Mouse (Mus musculus) midbrain, embryonic 14.5 days (tissue): ENCODE results near the gene Khdrbs2. TPM values are rescaled to one million over a fixed set of nuclear protein-coding genes. Genes with fewer than 3 reads are reported as not detected.

Experiments used
- ATAC-seq: fragments of 200-750 bp; cut with Nextera tagmentation; 2 replicates; pipeline ENCODE4 v1.8.0; 2017; ENCODE audit warnings: moderate number of reproducible peaks, moderate library complexity; ENCODE audit not compliant: low FRiP score, low TSS enrichment
- DNase-seq: peaks from one replicate; pipeline ENCODE4 v3.0.0-alpha.2; 2015
- H3K27ac ChIP-seq: fragments of 300-500 bp; sonication (generic); replicated peaks from 2 replicates; pipeline ENCODE4 v1.5.1; 2014; ENCODE audit warnings: mild to moderate bottlenecking, low read depth, low read length, moderate library complexity
- H3K27me3 ChIP-seq: fragments of 300-500 bp; sonication (generic); 2 replicates; pipeline ENCODE4 v1.6.1; 2014; ENCODE audit warnings: low read length, control low read depth, mixed read lengths; ENCODE audit not compliant: control insufficient read depth, insufficient read depth
- H3K36me3 ChIP-seq: fragments of 300-500 bp; sonication (generic); 2 replicates; pipeline ENCODE4 v1.6.1; 2014; ENCODE audit warnings: low read length, control low read depth; ENCODE audit not compliant: control insufficient read depth, insufficient read depth
- H3K4me1 ChIP-seq: fragments of 300-500 bp; sonication (generic); 2 replicates; pipeline ENCODE4 v1.6.1; 2014; ENCODE audit warnings: mild to moderate bottlenecking, antibody characterized with exemption, low read length, control low read depth; ENCODE audit not compliant: control insufficient read depth, insufficient read depth
- H3K4me2 ChIP-seq: fragments of 300-500 bp; sonication (generic); 2 replicates; pipeline ENCODE4 v1.6.1; 2014; ENCODE audit warnings: mild to moderate bottlenecking, low read length, moderate library complexity
- H3K4me3 ChIP-seq: fragments of 300-500 bp; sonication (generic); replicated peaks from 2 replicates; pipeline ENCODE4 v1.5.1; 2014; ENCODE audit warnings: low read depth, low read length
- H3K9ac ChIP-seq: fragments of 300-500 bp; sonication (generic); replicated peaks from 2 replicates; pipeline ENCODE4 v1.6.1; 2014; ENCODE audit warnings: mild to moderate bottlenecking, low read length, moderate library complexity
- H3K9me3 ChIP-seq: fragments of 300-500 bp; sonication (generic); 2 replicates; pipeline ENCODE4 v1.6.1; 2016; ENCODE audit warnings: low read length, control low read depth, mixed read lengths; ENCODE audit not compliant: control insufficient read depth
- WGBS: fragments of 180-500 bp; shearing (Covaris S2); extraction: QIAGEN DNeasy Blood & Tissue Kit; methylation state at CpG from one replicate; pipeline ENCODE4 v1.1.7; 2014; 5-methylcytosine and 5-hydroxymethylcytosine counted together
- polyA plus RNA-seq: library from polyadenylated mRNA; unstranded; fragments of >200 nt; fragmentation: Nextera tagmentation; extraction: Ambion mirVana; gene quantifications from 2 replicates; pipeline ENCODE4 v1.2.1, GENCODE M21; 2014

The Khdrbs2 gene
- polyA plus RNA-seq, 1 experiment from 2014 or later: 70.0 TPM

DNA sequence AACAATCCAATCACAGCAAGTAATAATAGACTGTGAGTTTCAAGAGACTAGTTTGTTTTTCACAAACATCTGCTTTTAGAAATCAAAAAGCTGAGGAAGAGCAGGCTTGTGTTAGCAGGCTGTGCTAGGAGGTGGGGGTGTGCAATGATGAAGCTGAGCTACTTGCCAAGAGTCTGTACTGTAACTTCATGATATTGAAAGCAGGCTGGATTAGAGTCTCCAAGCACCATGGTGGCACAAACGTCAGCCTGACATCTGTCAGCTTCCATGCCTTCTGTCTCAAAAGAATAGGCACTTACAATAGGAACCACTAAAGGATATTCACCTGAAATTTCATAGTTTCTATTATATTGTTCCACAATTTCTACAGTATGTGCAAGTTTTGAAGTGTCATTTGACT is 255.9 kb downstream of the Khdrbs2 start:
- DNase-seq (no peak), ATAC-seq (no peak)
- H3K27ac ChIP-seq: no peak overlapping the region
- H3K27me3 ChIP-seq: no peaks in the 10 kb centered on the region
- no peaks in the 10 kb centered on the region for H3K4me1 ChIP-seq
- no peak overlapping the region for H3K4me2 ChIP-seq
- H3K4me3 ChIP-seq: no peak overlapping the region
- no peaks in the 10 kb centered on the region for H3K36me3 ChIP-seq
- no peak overlapping the region for H3K9ac ChIP-seq
- WGBS: 55% methylated on average over 1 of the region's 1 CpGs
- H3K9me3 ChIP-seq: no peaks in the 10 kb centered on the region

DNA sequence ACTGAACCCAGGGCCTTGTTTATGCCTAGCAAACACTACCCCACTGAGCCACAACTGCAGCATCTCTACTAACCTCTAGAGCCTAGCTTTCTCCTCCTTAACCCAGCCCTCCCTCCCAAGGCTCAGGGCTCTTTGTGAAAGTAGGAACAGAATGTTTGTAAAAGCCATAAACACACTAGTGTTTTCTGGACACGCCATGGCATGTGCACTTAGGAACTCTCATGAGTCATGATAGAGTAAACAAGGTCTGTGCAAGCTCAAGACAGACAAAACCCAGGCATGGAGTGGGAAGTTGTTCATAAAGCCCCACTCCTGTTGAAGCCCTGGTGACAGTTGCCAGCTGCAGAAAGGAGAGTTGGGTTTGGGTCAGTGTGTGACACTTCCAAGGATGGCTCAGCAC is 257.0 kb downstream of the Khdrbs2 start:
- Histone ChIP-seq H3K27ac (no peak overlapping the region), H3K4me3 (no peak overlapping the region), H3K36me3 (no peaks in the 10 kb centered on the region), H3K4me2 (no peak overlapping the region), H3K27me3 (no peaks in the 10 kb centered on the region), H3K9ac (no peak overlapping the region), H3K4me1 (no peaks in the 10 kb centered on the region), H3K9me3 (no peaks in the 10 kb centered on the region)
- DNase-seq: no peak
- 84% methylated on average over 1 of the region's 1 CpGs for WGBS
- no peak for ATAC-seq

DNA sequence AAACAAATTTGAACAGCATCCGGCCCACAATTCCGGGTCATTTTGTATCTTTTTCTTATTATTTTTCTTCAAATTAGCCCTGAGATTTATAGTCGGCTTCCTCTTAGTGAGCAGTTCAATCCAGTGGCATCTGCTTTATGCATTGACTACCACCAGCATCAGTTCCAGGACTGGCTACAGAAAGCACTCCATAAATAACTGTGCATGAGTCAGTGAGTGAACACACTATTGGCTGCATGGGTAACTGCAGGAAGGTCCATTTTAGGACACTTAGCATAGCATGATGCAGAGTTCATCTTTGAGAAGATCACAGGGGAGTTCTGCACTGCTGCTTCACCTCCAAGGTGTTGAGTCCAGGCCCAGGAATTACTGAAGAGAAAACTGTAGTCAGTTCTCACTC is 258.0 kb downstream of the Khdrbs2 start:
- WGBS: 94% methylated on average over 3 of the region's 3 CpGs
- H3K27ac ChIP-seq: no peak overlapping the region
- no peak for DNase-seq
- H3K4me3 ChIP-seq: no peak overlapping the region
- no peaks in the 10 kb centered on the region for H3K4me1 ChIP-seq
- H3K9me3 ChIP-seq: no peaks in the 10 kb centered on the region
- no peak overlapping the region for H3K4me2 ChIP-seq
- ATAC-seq: no peak
- H3K27me3 ChIP-seq: no peaks in the 10 kb centered on the region
- no peaks in the 10 kb centered on the region for H3K36me3 ChIP-seq
- H3K9ac ChIP-seq: no peak overlapping the region

DNA sequence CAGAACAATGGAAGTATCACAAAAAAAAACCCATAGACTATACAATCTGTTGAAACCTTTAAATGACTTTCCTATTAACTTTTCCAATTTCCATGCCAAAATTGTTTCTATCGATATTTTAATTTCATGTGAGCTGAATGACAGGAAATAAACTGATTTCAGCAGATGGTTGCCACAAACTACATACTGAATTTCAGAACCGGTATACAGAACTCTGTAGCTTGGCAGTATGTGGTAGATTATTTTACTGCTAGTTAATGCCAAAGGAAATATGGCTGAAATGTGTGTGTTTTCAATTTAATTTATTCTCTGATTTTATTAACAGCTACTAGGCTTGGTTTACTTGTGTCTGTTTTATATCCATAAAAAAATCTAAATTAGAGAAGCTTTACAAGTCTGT is 260.6 kb downstream of the Khdrbs2 start:
- ATAC-seq (no peak), DNase-seq (no peak)
- Histone ChIP-seq H3K4me3 (no peak overlapping the region), H3K4me2 (no peak overlapping the region), H3K4me1 (no peaks in the 10 kb centered on the region), H3K36me3 (no peaks in the 10 kb centered on the region), H3K9me3 (no peaks in the 10 kb centered on the region), H3K9ac (no peak overlapping the region), H3K27ac (no peak overlapping the region), H3K27me3 (no peaks in the 10 kb centered on the region)
- 94% methylated on average over 2 of the region's 2 CpGs for WGBS

DNA sequence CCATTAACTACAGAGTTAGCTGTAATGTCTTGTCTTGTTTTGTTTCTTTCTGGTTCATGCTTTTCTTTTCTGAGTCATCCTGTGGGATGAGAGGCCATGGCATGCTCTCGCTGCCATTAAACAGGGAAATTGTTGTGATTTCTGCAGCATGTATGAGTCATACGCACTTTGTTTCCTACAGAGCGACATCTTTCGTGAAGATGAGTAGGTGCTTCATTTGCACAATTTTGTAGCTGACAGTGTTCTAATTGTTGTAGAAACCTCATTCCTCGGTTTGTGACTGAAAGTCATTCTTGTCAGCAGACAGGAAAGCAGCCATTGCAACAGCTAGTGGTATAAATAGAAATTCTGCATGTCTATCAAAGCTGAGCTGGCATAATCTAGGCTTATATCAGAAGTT is 271.4 kb downstream of the Khdrbs2 start:
- Histone ChIP-seq H3K27me3 (no peaks in the 10 kb centered on the region), H3K9me3 (no peaks in the 10 kb centered on the region), H3K36me3 (no peaks in the 10 kb centered on the region), H3K4me1 (no peaks in the 10 kb centered on the region), H3K27ac (no peak overlapping the region), H3K9ac (no peak overlapping the region), H3K4me2 (no peak overlapping the region), H3K4me3 (no peak overlapping the region)
- no peak for ATAC-seq
- 85% methylated on average over 5 of the region's 5 CpGs for WGBS
- no peak for DNase-seq

DNA sequence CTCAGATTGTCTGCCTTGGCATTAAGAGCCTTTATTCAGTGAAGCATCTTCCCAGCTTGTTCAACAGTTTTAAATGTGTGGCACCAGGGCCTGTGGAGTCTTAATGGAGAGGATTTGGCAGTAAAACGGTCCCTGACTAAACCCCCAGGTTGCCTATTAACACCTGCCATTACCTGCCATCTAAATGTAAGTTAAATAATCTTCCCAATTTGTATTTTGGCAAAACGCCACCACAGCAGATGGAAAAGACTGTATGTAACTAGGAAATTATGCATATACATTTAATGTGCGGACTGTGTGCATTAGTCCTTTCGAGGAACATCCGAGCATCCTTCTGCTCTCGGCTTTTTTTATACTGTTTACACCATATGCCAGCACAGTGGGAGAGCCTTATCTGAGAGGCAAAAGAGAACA is 290.6 kb downstream of the Khdrbs2 start:
- H3K4me2 ChIP-seq: no peak overlapping the region
- no peaks in the 10 kb centered on the region for H3K4me1 ChIP-seq
- no peaks in the 10 kb centered on the region for H3K27me3 ChIP-seq
- 82% methylated on average over 6 of the region's 6 CpGs for WGBS
- no peak overlapping the region for H3K27ac ChIP-seq
- H3K9me3 ChIP-seq: no peaks in the 10 kb centered on the region
- H3K36me3 ChIP-seq: 0 out of 2 replicates have a peak, but pooled peaks cover 4% of the 10 kb centered on the region
- H3K4me3 ChIP-seq: no peak overlapping the region
- ATAC-seq: peak; percentile 37; the same call in 1 of the 2 replicates
- no peak for DNase-seq
- H3K9ac ChIP-seq: no peak overlapping the region

DNA sequence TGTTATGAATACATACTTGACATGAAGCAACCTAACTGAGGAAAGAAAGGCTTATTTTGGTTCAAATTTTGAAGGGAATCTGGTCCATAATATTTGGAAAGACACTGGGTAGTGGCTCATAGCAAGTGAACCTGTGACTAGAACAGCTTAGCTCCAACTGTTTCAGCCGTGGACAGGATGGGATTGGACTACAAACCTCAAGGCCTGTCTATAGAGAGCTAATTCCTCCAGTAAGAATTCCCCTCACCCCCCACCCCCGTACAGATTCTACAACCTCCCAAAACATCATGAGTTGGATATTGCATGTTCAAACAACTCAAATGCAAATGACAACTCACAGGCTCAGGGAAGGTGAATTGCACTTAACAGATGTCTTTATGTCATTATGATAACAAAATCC is 298.5 kb downstream of the Khdrbs2 start:
- no peak for ATAC-seq
- H3K4me3 ChIP-seq: no peak overlapping the region
- no peak overlapping the region for H3K9ac ChIP-seq
- no peak overlapping the region for H3K27ac ChIP-seq
- no peaks in the 10 kb centered on the region for H3K4me1 ChIP-seq
- no peaks in the 10 kb centered on the region for H3K27me3 ChIP-seq
- DNase-seq: peak; percentile 24
- H3K36me3 ChIP-seq: 0 out of 2 replicates have a peak, but pooled peaks cover 4% of the 10 kb centered on the region
- no peaks in the 10 kb centered on the region for H3K9me3 ChIP-seq
- WGBS: 50% methylated on average over 2 of the region's 2 CpGs
- H3K4me2 ChIP-seq: no peak overlapping the region

DNA sequence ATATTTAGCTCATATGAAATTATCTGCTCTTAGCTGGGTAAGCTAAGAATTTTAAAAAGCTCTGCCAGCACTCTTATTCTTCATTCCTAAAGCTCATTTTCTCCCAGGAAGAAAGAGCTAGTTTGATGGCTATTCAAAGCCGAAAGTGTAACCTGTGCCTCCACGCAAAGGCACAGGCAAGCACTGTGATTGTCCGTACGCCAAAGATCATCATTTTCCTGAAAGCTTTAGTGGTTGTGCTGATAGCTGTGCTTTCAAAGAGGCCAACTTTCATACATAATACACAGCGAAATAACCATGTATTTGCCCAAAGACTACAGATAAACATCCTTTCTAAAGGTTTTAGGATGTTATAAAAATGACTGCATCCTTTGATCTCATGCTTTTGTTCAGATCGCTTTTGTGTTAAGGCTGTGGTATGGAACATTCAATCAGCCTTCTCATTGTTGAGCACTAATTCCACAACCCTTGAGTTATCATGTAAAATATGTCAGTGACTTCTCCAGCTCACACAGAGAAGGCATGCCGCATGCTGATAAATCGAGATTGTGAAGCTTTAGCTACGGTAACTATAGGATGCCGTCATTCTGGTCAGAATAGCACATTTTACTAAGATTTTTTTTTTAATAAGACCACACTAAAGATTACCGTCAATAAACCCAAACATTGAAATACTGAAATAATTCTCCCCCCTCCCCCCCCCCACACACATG is 299.1 kb downstream of the Khdrbs2 start:
- no peaks in the 10 kb centered on the region for H3K9me3 ChIP-seq
- H3K36me3 ChIP-seq: 0 out of 2 replicates have a peak, but pooled peaks cover 4% of the 10 kb centered on the region
- H3K27me3 ChIP-seq: no peaks in the 10 kb centered on the region
- peak; percentile 35 for DNase-seq
- H3K4me3 ChIP-seq: no peak overlapping the region
- H3K9ac ChIP-seq: no peak overlapping the region
- WGBS: 39% methylated on average over 11 of the region's 11 CpGs
- H3K27ac ChIP-seq: no peak overlapping the region
- ATAC-seq: peak; percentile 24; the same call in 1 of the 2 replicates
- no peaks in the 10 kb centered on the region for H3K4me1 ChIP-seq
- 0 out of 2 replicates have a peak overlapping the region, but pooled peaks have one; percentile 6 for H3K4me2 ChIP-seq

DNA sequence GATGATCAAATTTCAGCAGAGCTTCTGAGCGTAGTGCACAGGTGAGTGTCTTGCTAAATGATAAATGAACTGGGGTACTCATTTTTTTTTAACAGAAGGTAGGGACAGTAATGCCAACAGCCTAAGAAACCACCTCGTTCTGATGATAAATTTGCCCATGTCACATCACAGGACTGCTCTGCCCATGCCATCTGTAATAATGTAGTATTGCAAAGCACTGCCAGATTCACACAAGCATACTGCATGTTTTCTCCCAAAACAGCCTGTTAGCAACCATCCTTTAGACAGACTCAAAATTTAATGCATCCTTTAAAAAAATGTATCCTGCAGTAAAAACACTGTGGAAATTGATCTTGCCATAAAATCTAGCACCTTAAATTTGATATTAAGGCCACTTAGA is 315.4 kb downstream of the Khdrbs2 start:
- Histone ChIP-seq H3K4me1 (no peaks in the 10 kb centered on the region), H3K27me3 (no peaks in the 10 kb centered on the region), H3K9ac (no peak overlapping the region), H3K4me2 (no peak overlapping the region), H3K4me3 (no peak overlapping the region), H3K27ac (no peak overlapping the region), H3K9me3 (no peaks in the 10 kb centered on the region), H3K36me3 (no peaks in the 10 kb centered on the region)
- no peak for ATAC-seq
- DNase-seq: no peak
- WGBS: 83% methylated on average over 2 of the region's 2 CpGs
